Mouse (Mus musculus): ENCODE measurements around the gene Rprd1b. TPM values are rescaled to one million over a fixed set of nuclear protein-coding genes. Genes with fewer than 3 reads are reported as not detected.

Gene Rprd1b
- polyA plus RNA-seq, 1 experiment: 20.8 TPM

GRCm38 (mm10) chr2:158127872-158128271, 99.6 kb downstream of the Rprd1b start:
- Histone ChIP-seq H3K4me3 (ENCODE audit: insufficient read depth, low read length) (no peak overlapping the region), H3K27ac (ENCODE audit: insufficient read depth, low read length) (no peak overlapping the region), H3K4me1 (ENCODE audit: control insufficient read depth, insufficient read depth, low read length) (peaks cover 2% of the 10 kb centered on the region; the same call in 1 of the 2 replicates)
- TF ChIP-seq POLR2A (IDR thresholded peaks at IDR 0.05; ENCODE audit: low read depth, low read length) (no peak), CTCF (IDR thresholded peaks at IDR 0.05; ENCODE audit: borderline replicate concordance, insufficient read depth, low read length) (no peak)

DNA sequence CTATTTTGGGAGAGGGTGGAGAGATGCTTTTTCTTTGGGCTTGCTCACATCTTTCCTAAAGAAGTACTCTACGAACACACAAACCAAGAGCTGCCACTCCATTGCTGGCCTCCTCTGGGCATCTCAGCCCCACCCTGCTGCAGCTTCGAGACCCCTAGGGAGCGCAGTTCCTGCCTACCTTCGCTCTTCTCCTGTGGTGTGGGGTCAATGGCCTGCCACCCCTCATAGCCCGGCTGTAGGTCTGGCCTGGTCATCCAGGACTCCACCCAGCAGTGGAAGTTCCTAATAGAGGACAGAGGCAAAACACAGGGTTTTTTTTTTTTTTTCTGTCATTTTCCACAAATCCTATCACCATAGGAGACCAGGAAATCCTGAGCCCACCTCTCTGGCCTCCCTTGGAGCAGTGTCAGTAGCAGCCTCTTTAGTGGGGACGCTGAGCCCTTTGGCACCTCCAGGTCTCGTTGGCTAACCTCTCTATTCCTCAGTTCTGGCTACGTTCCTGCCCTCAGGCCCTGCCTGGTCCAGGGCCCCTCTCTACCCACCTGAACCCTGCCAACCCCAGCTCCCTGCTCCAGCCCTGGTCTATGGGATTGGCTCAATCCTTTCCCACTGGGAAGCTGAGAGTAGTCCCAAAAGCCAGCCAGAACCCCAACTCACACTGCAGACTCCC, 100.3 kb downstream of the Rprd1b start:
- no peak for TF ChIP-seq POLR2A (IDR thresholded peaks at IDR 0.05; ENCODE audit: low read depth, low read length)
- no peak for TF ChIP-seq CTCF (IDR thresholded peaks at IDR 0.05; ENCODE audit: borderline replicate concordance, insufficient read depth, low read length)
- no peak overlapping the region for H3K27ac ChIP-seq (ENCODE audit: insufficient read depth, low read length)
- H3K4me3 ChIP-seq (ENCODE audit: insufficient read depth, low read length): no peak overlapping the region
- H3K4me1 ChIP-seq (ENCODE audit: control insufficient read depth, insufficient read depth, low read length): peaks cover 2% of the 10 kb centered on the region; the same call in 1 of the 2 replicates

GRCm38 (mm10) chr2:158129291-158130002, 101.2 kb downstream of the Rprd1b start:
- TF ChIP-seq CTCF (IDR thresholded peaks at IDR 0.05; ENCODE audit: borderline replicate concordance, insufficient read depth, low read length) (no peak), POLR2A (IDR thresholded peaks at IDR 0.05; ENCODE audit: low read depth, low read length) (no peak)

GRCm38 (mm10) chr2:158130391-158130986, 102.2 kb downstream of the Rprd1b start:
- TF ChIP-seq CTCF (IDR thresholded peaks at IDR 0.05; ENCODE audit: borderline replicate concordance, insufficient read depth, low read length) (no peak), POLR2A (IDR thresholded peaks at IDR 0.05; ENCODE audit: low read depth, low read length) (no peak)
- H3K27ac ChIP-seq (ENCODE audit: insufficient read depth, low read length): no peak overlapping the region
- peaks cover 2% of the 10 kb centered on the region; the same call in 1 of the 2 replicates for H3K4me1 ChIP-seq (ENCODE audit: control insufficient read depth, insufficient read depth, low read length)

More at GRCm38 (mm10) chr2:158129291-158130002, 101.2 kb downstream of the Rprd1b start:
- peaks cover 2% of the 10 kb centered on the region; the same call in 1 of the 2 replicates for H3K4me1 ChIP-seq (ENCODE audit: control insufficient read depth, insufficient read depth, low read length)
- no peak overlapping the region for H3K4me3 ChIP-seq (ENCODE audit: insufficient read depth, low read length)
- no peak overlapping the region for H3K27ac ChIP-seq (ENCODE audit: insufficient read depth, low read length)

GRCm38 (mm10) chr2:158131197-158131835, 103.0 kb downstream of the Rprd1b start:
- H3K4me3 ChIP-seq (ENCODE audit: insufficient read depth, low read length): no peak overlapping the region
- peaks cover 2% of the 10 kb centered on the region; the same call in 1 of the 2 replicates for H3K4me1 ChIP-seq (ENCODE audit: control insufficient read depth, insufficient read depth, low read length)
- TF ChIP-seq POLR2A (IDR thresholded peaks at IDR 0.05; ENCODE audit: low read depth, low read length) (no peak), CTCF (IDR thresholded peaks at IDR 0.05; ENCODE audit: borderline replicate concordance, insufficient read depth, low read length) (no peak)
- H3K27ac ChIP-seq (ENCODE audit: insufficient read depth, low read length): no peak overlapping the region

More at GRCm38 (mm10) chr2:158130391-158130986, 102.2 kb downstream of the Rprd1b start:
- H3K4me3 ChIP-seq (ENCODE audit: insufficient read depth, low read length): no peak overlapping the region

GRCm38 (mm10) chr2:158132320-158132719, 104.0 kb downstream of the Rprd1b start:
- TF ChIP-seq CTCF (IDR thresholded peaks at IDR 0.05; ENCODE audit: borderline replicate concordance, insufficient read depth, low read length) (no peak), POLR2A (IDR thresholded peaks at IDR 0.05; ENCODE audit: low read depth, low read length) (no peak)

GRCm38 (mm10) chr2:158133050-158133449, 104.8 kb downstream of the Rprd1b start:
- Histone ChIP-seq H3K4me3 (ENCODE audit: insufficient read depth, low read length) (no peak overlapping the region), H3K4me1 (ENCODE audit: control insufficient read depth, insufficient read depth, low read length) (peaks cover 2% of the 10 kb centered on the region; the same call in 1 of the 2 replicates), H3K27ac (ENCODE audit: insufficient read depth, low read length) (no peak overlapping the region)
- TF ChIP-seq POLR2A (IDR thresholded peaks at IDR 0.05; ENCODE audit: low read depth, low read length) (no peak), CTCF (IDR thresholded peaks at IDR 0.05; ENCODE audit: borderline replicate concordance, insufficient read depth, low read length) (no peak)

More at GRCm38 (mm10) chr2:158132320-158132719, 104.0 kb downstream of the Rprd1b start:
- Histone ChIP-seq H3K4me1 (ENCODE audit: control insufficient read depth, insufficient read depth, low read length) (peaks cover 2% of the 10 kb centered on the region; the same call in 1 of the 2 replicates), H3K27ac (ENCODE audit: insufficient read depth, low read length) (no peak overlapping the region), H3K4me3 (ENCODE audit: insufficient read depth, low read length) (no peak overlapping the region)

GRCm38 (mm10) chr2:158136205-158136604, 107.9 kb downstream of the Rprd1b start:
- Histone ChIP-seq H3K4me3 (ENCODE audit: insufficient read depth, low read length) (no peak overlapping the region), H3K27ac (ENCODE audit: insufficient read depth, low read length) (no peak overlapping the region), H3K4me1 (ENCODE audit: control insufficient read depth, insufficient read depth, low read length) (peaks cover 6% of the 10 kb centered on the region; the same call in 1 of the 2 replicates)
- no peak for TF ChIP-seq CTCF (IDR thresholded peaks at IDR 0.05; ENCODE audit: borderline replicate concordance, insufficient read depth, low read length)
- no peak for TF ChIP-seq POLR2A (IDR thresholded peaks at IDR 0.05; ENCODE audit: low read depth, low read length)

- no peak overlapping the region for H3K27ac ChIP-seq (ENCODE audit: insufficient read depth, low read length)
- H3K4me1 ChIP-seq (ENCODE audit: control insufficient read depth, insufficient read depth, low read length): peaks cover 6% of the 10 kb centered on the region; the same call in 1 of the 2 replicates
- TF ChIP-seq CTCF (IDR thresholded peaks at IDR 0.05; ENCODE audit: borderline replicate concordance, insufficient read depth, low read length): no peak
- TF ChIP-seq POLR2A (IDR thresholded peaks at IDR 0.05; ENCODE audit: low read depth, low read length): no peak
Measured at GRCm38 (mm10) chr2:158137771-158138170, 109.5 kb downstream of the Rprd1b start.

More at GRCm38 (mm10) chr2:158137771-158138170, 109.5 kb downstream of the Rprd1b start:
- H3K4me3 ChIP-seq (ENCODE audit: insufficient read depth, low read length): no peak overlapping the region
